Mouse (Mus musculus) cerebellum, postnatal 10 days (tissue): ENCODE results near the gene Slc25a5.

Experiments
- DNase-seq, 2 experiments: peaks; one replicate each; pipeline ENCODE4 v3.0.0; 2021; ENCODE audit warnings: mixed read lengths in 2 of 2

Gene Slc25a5

GRCm38 (mm10) chrX:36841698-36842097 is 46.2 kb downstream of the Slc25a5 start:
- DNase-seq = no peak

DNA sequence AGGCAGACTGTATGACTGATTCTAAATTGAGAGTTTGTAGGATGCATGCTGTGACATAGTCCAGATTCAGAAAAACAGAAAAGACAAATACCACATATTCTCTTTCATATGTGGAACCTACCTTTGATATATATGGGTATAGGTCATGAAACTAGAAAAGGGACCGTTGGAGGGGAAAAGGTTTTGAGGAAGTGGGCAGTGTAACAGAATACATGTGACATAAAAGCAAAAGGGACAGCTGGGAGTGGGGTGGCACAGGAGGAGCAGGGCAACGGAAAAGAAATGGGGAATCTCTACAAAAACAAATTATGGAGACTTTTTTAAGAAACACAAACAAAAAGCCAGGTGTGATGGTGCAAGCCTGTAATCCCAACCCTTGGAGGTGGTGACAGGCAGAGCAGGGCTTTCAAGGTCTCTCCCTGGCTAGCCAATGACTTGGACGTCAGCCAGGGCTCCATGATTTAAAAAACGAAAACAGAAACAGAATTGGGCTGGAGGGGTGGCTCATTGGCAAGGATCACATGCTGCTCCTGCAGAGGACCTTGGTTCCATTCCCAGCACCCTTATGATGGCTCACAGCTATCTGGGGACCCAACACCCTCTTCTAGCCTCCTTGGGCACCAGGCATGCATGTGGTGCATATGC is 48.0 kb downstream of the Slc25a5 start:
- DNase-seq = peak; percentile 16 to 33

DNA sequence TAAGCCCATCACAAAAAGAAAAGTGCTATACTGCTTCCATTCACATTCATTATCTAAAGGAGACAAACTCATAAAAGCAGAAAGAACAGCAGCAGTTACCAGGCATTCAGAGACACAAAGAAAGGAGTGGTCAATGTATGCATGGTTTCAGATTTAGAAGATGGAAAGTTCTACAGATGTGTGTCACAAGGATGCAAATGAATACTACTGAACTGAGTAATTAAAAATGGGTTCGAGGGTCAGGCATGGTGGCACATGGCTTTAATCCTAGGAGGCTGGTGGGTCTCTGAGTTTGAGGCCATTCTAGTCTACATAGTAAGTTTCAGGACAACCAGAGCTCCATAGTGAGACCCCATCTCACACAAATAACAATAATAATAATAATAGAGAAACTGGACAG is 51.7 kb downstream of the Slc25a5 start:
- DNase-seq = no peak
